Mouse (Mus musculus) retina, postnatal 1 day (tissue): ENCODE measurements around the gene Cldn9.
A peak's percentile ranks its signal among the peaks of the same experiment; 100 is the strongest.

Experiments
- DNase-seq: peaks from one replicate; pipeline ENCODE4 v3.0.0-alpha.2; 2012

Cldn9 gene

DNA sequence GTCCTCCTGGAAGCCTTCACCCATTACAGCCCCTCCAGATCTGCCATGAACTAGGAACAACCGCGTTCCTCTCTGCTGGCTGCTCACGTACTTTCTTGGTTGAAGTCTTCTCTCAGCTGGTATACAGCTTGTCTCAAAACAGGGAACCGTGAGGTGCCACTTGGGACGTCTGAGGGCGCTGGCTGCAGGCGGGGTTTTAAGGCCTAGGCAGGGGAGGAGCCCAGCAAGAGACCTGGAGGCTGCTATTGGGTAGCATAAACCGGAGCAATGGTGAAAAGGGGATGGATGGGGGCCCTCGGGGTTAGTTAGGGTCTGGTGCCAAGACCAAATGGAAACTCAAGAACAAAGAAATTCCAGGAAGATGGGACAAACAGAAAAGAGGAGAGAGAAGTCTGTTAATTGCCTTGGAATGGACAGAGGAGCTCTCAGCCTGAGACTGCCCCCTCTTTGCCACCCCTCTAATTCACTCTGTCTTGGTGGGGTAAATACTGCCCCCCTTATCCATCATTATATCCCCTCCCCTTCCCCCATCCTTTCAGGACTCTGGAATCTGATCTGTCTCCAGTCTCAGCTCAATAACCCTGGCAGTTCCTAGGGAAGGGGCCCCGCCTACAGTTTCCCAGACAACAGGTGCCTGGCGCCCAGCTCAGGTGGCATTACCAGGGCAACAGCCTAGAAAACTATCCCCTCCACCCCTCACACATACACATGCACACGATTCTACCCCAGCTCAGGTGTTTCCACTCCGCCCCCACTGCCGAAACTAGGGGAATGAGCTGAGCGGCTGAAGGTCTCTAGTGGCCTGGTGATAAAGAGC, at the start of gene Cldn9:
TSS of gene Cldn9 (minus strand) at position 171 of the 817 bp plus-strand sequence.
- no peak for DNase-seq

GRCm38 (mm10) chr17:23730441-23730840, 46.6 kb upstream of the Cldn9 start:
- no peak for DNase-seq

DNA sequence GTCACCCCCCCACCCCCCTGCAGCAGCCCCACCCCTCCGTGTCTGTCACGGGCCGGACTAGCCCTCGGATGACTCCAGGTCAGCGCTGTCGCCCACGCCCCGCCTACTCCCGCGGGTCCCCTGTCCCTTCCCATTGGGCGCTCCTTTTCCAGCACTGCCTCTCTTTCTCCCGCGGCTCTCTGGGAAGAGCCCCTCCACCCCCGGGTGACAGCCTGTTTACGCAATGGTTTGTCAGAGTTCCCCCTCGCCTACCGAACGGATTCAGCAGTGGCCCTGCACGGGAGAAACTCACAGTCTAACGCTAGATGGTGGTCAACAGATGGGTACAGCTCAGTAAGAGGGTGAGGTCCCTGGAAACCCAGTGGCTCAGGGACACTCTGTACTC, 42.9 kb upstream of the Cldn9 start:
- DNase-seq = peak; percentile 92

DNA sequence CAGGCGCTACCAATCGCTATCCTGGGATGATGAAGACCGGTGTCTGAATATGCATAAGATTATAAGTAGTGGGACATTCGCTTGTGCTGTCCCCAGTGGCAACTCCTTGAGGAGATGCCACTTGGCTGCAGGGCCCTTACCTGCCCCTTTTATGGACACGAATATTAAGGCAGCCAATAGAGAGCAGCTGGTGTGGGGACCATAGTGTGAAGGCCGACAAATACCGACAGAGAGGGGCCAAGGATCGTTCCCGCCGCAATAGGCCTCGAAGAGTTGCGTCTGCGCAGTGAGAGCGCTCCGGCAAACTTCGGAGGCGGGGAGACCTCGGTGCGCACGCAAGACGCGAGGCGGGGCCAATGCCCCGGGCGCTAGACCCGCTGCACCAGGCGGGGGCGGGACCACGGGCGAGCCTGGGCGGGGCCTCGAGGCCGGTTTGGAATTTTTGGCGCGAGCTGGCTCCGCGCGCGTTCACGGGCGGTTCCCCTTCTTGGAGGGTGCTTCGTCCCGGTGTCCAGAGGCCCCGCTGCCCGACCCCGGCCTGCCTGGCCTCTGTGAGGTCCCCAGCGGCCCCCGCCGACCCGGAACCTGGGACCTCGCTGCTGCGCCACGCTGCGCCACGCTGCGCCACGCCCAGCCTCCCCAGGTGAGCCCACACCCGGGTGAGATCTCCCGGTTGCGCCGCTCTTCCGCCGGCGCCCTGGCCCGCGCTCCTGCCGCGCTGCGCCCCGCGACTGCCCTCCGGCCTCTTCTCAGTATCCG, 42.4 kb upstream of the Cldn9 start, which contains the start of gene Pkmyt1:
TSS of gene Pkmyt1 (plus strand) at position 338 of the 759 bp plus-strand sequence.
- peak; percentile 95 for DNase-seq

DNA sequence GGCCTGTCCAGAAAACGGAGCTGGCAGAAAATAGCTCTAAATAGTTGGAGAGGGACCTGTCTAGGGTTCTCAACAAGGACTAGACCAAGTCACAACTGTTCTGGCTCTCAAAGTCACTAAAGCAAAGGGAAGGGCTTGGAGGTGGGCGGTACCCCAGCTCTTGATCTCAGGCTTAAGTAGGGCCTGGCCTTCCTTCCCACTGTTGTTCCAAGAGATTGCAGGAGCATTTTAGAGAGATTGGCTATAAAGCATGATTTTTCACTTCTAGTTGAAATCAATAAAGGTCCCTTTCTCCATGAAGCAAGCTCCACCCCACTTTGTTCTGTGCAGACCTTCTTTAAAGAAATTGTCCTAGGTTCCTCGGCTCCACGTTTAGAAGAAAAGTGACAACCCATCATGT, 41.7 kb upstream of the Cldn9 start:
- DNase-seq = no peak

GRCm38 (mm10) chr17:23722376-23723125, 38.7 kb upstream of the Cldn9 start, which contains the start of gene 1520401A03Rik:
TSS of gene 1520401A03Rik (minus strand) at chr17:23722783.
- no peak for DNase-seq

DNA sequence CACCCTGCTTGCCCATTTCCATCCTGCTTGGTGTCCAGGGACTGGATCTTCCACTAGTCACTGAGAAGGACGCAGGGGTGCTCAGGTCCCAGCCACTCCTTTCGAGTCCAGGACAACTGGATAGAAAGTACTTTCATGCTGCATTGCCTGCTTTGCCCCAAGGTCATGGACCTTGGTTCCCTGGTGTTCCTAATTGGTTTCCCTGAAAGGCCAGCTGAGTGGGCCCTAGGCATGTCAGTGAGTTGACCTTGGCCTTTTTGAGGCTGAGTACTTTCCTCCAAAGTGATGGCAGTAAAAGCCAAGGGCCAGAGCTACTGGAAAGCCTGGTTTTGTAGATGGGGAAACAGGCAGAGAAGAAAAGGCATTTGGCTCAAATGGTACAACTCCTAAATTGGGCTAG, 38.1 kb upstream of the Cldn9 start:
- no peak for DNase-seq

GRCm38 (mm10) chr17:23719455-23719854, 35.6 kb upstream of the Cldn9 start:
- no peak for DNase-seq

GRCm38 (mm10) chr17:23717003-23717402, 33.2 kb upstream of the Cldn9 start:
- DNase-seq = no peak

DNA sequence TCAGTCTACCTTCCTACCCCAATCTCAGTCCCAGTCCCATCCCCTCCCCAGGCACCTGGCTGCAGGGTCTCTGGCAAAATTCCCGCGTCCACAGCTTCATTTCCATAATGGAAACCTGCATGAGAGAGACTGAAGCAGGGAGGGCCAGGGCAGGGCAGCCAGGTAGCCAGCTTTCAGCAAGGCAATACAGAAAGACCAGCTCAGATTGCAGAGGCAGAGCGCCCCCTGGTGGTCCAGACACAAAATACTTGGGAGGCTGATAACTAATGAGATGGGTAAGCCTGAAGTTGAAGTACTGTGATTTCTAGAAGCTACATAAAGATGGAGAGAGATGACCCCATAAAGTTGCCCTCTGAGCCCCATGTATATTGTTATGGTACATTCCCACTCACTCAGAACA, 22.4 kb upstream of the Cldn9 start:
- DNase-seq = peak; percentile 83

DNA sequence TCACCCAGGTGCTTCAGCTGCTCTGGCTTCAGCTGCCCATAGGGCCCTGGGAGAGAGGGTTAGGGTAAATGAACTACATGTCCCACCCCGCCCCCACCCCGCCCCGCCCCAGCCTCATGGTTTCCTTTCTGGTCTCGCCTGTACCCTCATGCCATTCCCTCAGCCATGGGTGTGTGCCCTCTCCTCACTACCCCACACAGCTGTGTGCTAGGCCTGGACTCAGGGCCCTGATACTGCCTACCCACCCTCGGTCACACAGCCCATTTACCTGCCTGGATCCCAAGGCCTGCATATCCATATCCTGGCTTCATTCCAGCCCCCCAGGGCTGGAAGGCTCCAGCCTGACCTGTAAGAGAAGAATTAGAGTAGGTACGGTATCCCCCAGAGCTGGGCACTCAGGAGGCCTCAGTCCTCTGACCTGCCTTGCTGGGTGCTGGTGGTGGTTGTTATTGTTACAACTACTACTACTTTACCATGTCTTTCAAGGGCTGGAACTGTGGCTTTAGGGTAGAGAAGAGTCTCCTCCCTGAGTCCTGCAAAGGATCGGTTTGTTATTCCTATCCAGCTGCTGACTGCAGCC, 21.8 kb upstream of the Cldn9 start:
- no peak for DNase-seq

DNA sequence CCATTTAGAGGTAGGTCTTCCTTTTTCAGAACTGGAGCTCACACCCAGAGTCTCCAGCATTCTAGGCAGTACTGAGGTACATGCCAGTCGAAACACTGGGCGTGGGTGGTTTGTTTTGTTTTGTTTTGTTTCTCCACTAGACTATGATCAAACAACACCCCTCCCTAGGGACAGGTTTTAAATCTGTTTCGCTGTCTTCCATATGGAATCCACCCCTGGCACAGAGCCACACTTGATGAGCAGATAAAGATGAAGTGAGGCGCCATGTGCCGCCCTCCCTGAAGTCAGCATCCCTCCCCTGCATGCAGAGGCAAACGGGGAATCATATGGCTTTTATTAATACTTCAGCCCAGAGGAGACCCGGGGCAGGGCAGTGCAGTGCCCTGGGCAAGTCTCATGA, 20.9 kb upstream of the Cldn9 start:
- DNase-seq = no peak

- no peak for DNase-seq
These were observed 19.5 kb upstream of the Cldn9 start for GRCm38 (mm10) chr17:23703301-23703700.

GRCm38 (mm10) chr17:23700079-23700478, 16.3 kb upstream of the Cldn9 start:
- DNase-seq = peak; percentile 95

DNA sequence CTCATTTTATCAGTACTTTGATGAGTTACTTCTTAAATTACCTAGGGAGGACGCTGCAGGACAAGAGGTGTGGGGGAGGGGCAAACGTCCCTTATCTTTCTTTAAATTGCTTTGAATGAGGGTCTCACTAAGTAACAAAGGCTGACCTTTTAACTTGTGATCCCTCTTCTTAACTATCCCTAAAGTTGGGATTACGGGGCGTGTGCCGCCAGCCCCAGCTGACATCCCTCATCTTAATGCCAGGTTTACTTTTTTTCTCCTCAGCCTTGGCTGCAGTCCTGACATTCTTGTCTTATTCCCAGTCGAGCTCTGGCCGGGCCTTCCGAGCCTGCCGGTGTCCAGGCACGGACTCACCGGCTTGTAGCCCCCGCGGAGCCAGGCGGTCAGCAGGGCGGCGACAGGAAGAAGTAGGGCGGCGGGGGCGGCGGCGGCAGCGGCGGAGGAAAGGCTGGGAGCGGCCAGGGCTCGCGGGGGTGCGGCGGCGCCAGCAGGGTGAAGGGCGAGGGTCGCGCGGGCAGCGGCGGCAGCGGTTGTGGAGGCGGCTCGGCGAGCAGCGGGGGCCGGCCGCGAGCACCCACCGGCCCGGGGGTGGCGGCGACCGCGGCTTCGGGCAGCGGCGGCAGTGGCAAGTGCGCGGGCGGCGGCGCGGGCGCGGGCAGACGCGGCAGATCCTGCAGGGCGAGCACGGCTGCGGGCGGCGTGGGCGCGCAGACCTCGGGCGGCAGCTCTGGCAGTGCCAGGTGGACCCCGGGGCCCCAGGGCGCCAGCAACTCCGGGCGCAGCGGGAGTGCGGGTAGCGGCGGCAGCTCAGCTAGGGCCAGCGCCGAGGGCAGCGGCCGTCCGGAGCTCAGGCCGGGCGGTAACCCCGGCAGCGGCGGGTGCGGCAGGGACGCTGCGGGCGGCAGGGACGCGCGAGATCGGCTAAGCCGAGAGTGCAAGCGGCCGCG, 15.6 kb upstream of the Cldn9 start:
- DNase-seq = peak; percentile 44

DNA sequence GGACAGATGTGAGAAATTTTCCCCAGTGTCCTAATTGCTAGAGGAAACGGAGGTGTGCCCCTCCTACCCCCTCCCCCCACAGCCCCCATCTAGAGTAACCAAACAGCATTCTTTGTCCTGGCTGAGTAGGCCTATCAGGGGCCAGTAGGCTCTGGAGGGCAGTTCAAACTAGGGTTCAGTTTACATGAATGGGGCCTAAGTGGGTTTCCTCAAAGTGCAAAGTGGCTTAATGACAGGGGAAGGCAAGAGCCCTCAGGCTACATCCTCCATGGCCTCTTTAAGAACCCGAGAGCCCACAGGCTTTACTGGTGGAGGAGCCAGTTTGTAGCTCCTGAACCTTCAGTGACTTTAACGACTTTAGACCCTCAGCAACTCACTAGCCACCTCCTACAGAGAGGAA, 12.0 kb upstream of the Cldn9 start:
- no peak for DNase-seq

DNA sequence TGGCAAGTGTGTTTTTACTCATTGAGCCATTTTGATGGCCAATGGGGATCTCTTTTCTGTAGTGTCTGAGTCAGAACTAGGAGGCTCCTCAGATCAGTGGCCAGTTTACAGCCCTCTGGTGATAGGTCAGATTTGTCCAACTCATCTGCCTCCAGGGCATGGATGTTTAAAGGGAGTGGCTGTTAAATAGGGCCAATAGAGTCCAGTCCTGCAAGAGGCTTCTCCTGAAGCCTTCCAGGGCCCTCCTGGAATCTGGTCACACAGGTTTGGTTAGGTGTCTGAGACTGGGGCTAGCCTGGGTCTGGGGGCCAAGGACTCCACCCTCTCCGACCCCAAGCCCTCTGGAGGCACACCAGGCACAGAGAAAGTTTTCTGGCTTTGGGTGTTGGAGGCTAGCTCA, 10.7 kb upstream of the Cldn9 start:
- no peak for DNase-seq

DNA sequence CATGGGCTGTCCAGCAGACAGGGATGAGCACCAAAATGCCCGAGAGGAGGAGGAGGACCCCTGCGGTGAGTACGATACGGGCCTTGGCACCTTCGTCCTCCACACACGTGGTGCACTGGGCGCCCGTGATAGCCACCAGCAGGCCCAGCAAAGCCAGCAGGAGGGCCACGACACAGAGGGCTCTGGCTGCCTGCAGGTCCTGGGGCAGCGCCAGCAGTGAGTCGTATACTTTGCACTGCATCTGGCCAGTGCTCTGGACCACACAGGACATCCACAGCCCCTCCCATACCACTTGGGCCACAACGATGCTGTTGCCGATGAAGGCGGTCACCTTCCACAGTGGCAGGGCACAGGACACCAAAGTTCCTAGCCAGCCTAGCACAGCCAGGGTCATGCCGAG, 600 bp downstream of the Cldn9 start:
- no peak for DNase-seq

DNA sequence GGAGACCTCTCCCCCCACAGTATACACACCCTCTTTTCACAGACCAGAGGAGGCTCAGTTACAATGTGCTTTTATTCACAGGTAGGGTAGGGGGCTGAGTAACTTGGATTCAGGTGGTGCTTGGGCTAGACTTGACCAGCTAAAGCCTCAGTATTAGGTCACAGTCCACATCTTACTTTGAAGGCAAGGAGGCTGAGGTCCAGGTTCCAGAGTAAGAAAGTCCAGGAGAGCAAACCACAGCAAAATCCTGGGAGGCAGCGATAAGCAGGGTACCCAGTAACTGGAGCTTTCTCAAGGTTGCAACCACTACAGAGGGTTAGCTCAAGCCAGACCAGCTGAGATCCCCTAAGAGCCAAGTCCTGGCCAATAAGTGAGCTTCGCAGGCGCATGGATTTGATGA, 1.3 kb downstream of the Cldn9 start:
- no peak for DNase-seq

DNA sequence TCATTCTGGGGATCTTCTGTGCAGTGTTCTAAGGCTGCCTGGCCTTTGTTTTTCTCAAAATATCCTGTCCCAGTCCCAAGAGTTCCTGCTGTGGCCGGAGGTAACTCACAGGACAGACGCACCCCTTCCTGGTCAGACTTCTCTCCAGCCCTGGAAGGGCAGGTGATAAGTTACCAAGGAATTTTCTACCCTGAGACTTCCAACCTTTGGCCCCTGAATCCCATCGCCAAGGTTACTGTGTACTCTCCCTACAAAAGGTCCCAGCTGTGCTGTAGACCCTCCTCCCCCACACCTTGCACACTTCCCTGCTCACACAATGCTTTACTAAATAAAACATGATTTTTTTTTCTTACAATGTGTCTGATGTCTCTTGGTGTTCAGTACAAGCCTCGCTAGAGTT, 1.7 kb downstream of the Cldn9 start:
- no peak for DNase-seq

- DNase-seq = no peak
These were observed 2.7 kb downstream of the Cldn9 start for GRCm38 (mm10) chr17:23681086-23681485.

GRCm38 (mm10) chr17:23680336-23680735, 3.5 kb downstream of the Cldn9 start:
- no peak for DNase-seq
